Mouse (Mus musculus): ENCODE measurements around the gene Gstt4.
A peak's percentile ranks its signal among the peaks of the same experiment; 100 is the strongest.

DNA sequence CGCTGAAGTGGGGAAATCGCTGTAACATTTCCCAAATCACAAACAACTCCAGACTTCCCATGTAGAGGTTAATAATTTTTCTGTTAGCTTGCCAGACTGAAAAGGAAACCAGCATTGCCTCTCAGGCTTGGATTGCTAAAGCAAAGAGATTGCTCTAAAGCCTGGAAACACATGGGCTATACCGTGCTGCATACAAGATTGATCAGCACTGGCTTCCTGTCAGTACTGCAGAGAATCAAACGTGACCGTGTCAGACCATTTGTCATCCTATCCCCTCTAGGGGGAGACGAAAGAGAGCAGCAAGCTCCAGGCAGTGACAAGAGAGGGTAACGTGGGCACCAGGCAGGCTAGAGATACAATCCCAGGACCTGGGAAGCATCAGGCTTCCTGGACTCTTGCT, 31.6 kb downstream of the Gstt4 start:
- TF ChIP-seq CTCF (IDR thresholded peaks at IDR 0.05) (peak; percentile 45), EP300 (IDR thresholded peaks at IDR 0.05) (no peak)
